Mouse (Mus musculus): Measurements from ENCODE around the gene Gng3.

Gng3 gene

GRCm38 (mm10) chr19:8806810-8807209, 32.2 kb downstream of the Gng3 start:
- no peak for DNase-seq (ENCODE audit: low read depth, low spot score)

- DNase-seq (ENCODE audit: low read depth, low spot score) = no peak
These were observed 34.9 kb downstream of the Gng3 start for GRCm38 (mm10) chr19:8803879-8804660.

- DNase-seq (ENCODE audit: low read depth, low spot score) = no peak
These were observed 35.7 kb downstream of the Gng3 start for GRCm38 (mm10) chr19:8803204-8803780.

GRCm38 (mm10) chr19:8802130-8802821, 36.7 kb downstream of the Gng3 start, which contains the start of gene Zbtb3:
Gene Zbtb3 (plus strand): TSS chr19:8802555.
- DNase-seq (ENCODE audit: low read depth, low spot score) = peak; percentile 88

GRCm38 (mm10) chr19:8798947-8799315, 40.1 kb downstream of the Gng3 start:
- no peak for DNase-seq (ENCODE audit: low read depth, low spot score)

- peak; percentile 76 for DNase-seq (ENCODE audit: low read depth, low spot score)
These were observed 40.6 kb downstream of the Gng3 start, which contains the start of gene Polr2g for GRCm38 (mm10) chr19:8798264-8798946. Gene Polr2g (minus strand): TSS chr19:8798577.

GRCm38 (mm10) chr19:8790171-8790570, 48.8 kb downstream of the Gng3 start:
- DNase-seq (ENCODE audit: low read depth, low spot score) = no peak

GRCm38 (mm10) chr19:8789171-8789570, 49.8 kb downstream of the Gng3 start:
- no peak for DNase-seq (ENCODE audit: low read depth, low spot score)

GRCm38 (mm10) chr19:8788521-8788920, 50.5 kb downstream of the Gng3 start:
- no peak for DNase-seq (ENCODE audit: low read depth, low spot score)
